Mouse (Mus musculus) liver, embryonic 15.5 days (tissue): ENCODE measurements around the gene Tmem29. TPM values are rescaled to one million over a fixed set of nuclear protein-coding genes. Genes with fewer than 3 reads are reported as not detected.

ENCODE experiments used
- ATAC-seq: fragments of 200-750 bp; cut with Nextera tagmentation; 2 replicates; pipeline ENCODE4 v1.8.0; 2017; ENCODE audit warnings: moderate number of reproducible peaks, mild to moderate bottlenecking, moderate library complexity; ENCODE audit not compliant: insufficient read depth
- H3K27ac ChIP-seq: fragments of 300-500 bp; sonication (generic); replicated peaks from 2 replicates; pipeline ENCODE4 v1.5.1; 2015; ENCODE audit warnings: mild to moderate bottlenecking, inconsistent platforms
- H3K27me3 ChIP-seq: fragments of 300-500 bp; sonication (generic); 2 replicates; pipeline ENCODE4 v1.6.1; 2015; ENCODE audit warnings: mild to moderate bottlenecking, inconsistent platforms
- H3K36me3 ChIP-seq: fragments of 300-500 bp; sonication (generic); replicated peaks from 2 replicates; pipeline ENCODE4 v1.6.1; 2015; ENCODE audit warnings: moderate library complexity, mild to moderate bottlenecking, inconsistent platforms
- H3K4me1 ChIP-seq: fragments of 300-500 bp; sonication (generic); replicated peaks from 2 replicates; pipeline ENCODE4 v1.6.1; 2015; ENCODE audit warnings: inconsistent platforms
- H3K4me2 ChIP-seq: fragments of 300-500 bp; sonication (generic); 2 replicates; pipeline ENCODE4 v1.6.1; 2015; ENCODE audit warnings: moderate library complexity, mild to moderate bottlenecking, inconsistent platforms
- H3K4me3 ChIP-seq: fragments of 300-500 bp; sonication (generic); replicated peaks from 2 replicates; pipeline ENCODE4 v1.5.1; 2015; ENCODE audit warnings: mild to moderate bottlenecking, inconsistent platforms
- H3K9ac ChIP-seq: fragments of 300-500 bp; sonication (generic); 2 replicates; pipeline ENCODE4 v1.6.1; 2015; ENCODE audit warnings: moderate library complexity, mild to moderate bottlenecking, inconsistent platforms
- H3K9me3 ChIP-seq: fragments of 300-500 bp; sonication (generic); replicated peaks from 2 replicates; pipeline ENCODE4 v1.6.1; 2016; ENCODE audit warnings: inconsistent platforms
- WGBS: fragments of 180-500 bp; shearing (Covaris S2); methylation state at CpG from one replicate; pipeline ENCODE4 v1.1.7; 2015; ENCODE audit warnings: mixed read lengths; ENCODE audit not compliant: insufficient replicate concordance; 5-methylcytosine and 5-hydroxymethylcytosine counted together
- polyA plus RNA-seq: library from polyadenylated mRNA; unstranded; fragments of >200 nt; fragmentation: Nextera tagmentation; extraction: Ambion mirVana; gene quantifications from 2 replicates; pipeline ENCODE4 v1.2.1, GENCODE M21; 2015

Gene Tmem29
- polyA plus RNA-seq, 1 experiment from 2014 or later, result 13.4 TPM

DNA sequence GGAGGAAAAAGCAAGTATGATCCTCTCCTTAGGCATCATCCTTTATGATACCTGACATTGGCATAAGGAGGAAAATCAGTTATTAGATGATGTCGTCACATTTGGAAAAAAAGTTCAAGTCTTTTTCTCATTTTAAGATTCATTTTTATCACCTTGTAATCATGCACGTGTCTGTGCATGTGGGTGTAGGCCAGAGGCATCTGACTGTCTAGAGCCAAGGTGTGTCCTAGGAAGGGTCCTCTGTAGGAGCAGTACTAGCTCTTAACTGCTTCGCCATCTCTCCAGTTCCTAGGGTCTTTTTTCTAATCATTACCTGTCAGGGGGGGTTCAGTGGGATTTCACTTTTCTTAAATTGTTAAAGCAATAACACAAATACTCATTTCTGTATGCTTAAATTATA is 818 bp downstream of the Tmem29 start:
- H3K9me3 ChIP-seq, result no peaks in the 10 kb centered on the region
- peak overlapping the region; percentile 66 for H3K4me3 ChIP-seq
- H3K4me1 ChIP-seq, result peaks cover 8% of the 10 kb centered on the region
- H3K9ac ChIP-seq, result no peak overlapping the region
- WGBS, result 48% methylated on average over 3 of the region's 3 CpGs
- peak overlapping the region; percentile 41 for H3K4me2 ChIP-seq
- H3K27ac ChIP-seq, result no peak overlapping the region
- H3K27me3 ChIP-seq, result no peaks in the 10 kb centered on the region
- no peaks in the 10 kb centered on the region for H3K36me3 ChIP-seq
- no peak for ATAC-seq

DNA sequence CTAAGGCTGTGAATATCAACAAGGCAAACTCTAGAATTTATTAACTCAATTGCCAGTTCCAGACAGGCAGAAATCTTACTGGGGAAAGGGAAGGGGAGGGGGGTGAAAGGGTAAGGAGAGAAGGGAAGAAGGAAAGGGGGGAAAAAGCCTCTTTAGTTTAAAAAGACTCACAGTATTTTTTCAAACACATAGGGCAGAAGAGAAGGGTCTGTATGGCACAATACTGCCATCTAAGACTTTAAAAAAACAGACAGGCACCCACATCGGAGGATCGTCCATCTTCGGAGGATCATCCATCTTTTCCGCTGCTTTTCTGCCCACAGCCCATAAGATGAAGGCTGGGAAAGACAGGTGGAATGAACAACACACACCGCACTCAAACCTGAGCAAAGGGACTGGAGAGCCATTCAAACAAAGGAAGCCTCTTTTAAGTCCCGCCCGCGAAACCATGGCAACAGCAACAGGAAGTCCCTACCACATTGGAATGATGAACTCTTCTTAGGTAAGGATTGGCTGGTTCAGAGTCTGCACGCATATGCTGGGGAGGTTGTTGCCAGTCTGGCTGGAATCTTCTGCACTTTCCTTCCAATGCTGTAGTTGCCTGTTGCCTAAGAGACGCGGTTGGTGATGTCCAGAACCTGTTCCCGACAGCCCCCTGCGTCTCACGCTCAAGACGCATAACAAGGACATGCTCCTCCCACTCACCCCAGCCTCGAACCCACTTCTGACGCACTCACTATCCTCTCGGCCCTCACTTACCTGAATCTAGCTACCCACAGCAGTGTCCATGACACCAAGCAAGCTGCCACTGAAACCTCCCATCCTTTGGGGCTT is 18.2 kb downstream of the Tmem29 start:
- 0 out of 2 replicates have a peak, but pooled peaks cover 2% of the 10 kb centered on the region for H3K4me1 ChIP-seq
- peak overlapping the region; percentile 41 for H3K4me3 ChIP-seq
- no peaks in the 10 kb centered on the region for H3K36me3 ChIP-seq
- no peak overlapping the region for H3K9ac ChIP-seq
- H3K27me3 ChIP-seq, result no peaks in the 10 kb centered on the region
- H3K9me3 ChIP-seq, result no peaks in the 10 kb centered on the region
- 22% methylated on average over 18 of the region's 18 CpGs for WGBS
- no peak for ATAC-seq
- peak overlapping the region; percentile 51 for H3K4me2 ChIP-seq
- H3K27ac ChIP-seq, result no peak overlapping the region

DNA sequence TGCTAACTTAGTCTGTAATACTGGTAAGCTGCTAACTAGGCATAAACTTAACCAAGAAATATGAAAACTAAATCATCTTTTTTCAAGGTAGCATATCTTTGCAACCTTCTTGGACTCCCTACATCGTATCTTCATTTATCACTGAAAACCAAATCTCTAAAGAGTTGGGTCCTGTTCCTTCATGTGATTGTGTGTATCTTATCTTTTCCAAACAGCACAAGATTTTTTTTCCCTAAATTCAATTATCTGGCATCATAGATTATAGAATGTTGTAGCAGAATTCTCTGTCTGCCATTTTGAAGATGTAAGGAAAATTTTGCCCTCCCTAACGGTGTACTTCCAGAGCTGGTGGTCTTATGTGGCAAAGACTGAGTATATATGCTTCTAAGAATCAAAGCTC is 22.6 kb downstream of the Tmem29 start:
- H3K9ac ChIP-seq, result no peak overlapping the region
- WGBS, result 52% methylated on average over 2 of the region's 2 CpGs
- no peaks in the 10 kb centered on the region for H3K27me3 ChIP-seq
- no peaks in the 10 kb centered on the region for H3K36me3 ChIP-seq
- peaks cover 10% of the 10 kb centered on the region for H3K4me1 ChIP-seq
- no peak for ATAC-seq
- no peak overlapping the region for H3K4me3 ChIP-seq
- no peak overlapping the region for H3K27ac ChIP-seq
- H3K9me3 ChIP-seq, result no peaks in the 10 kb centered on the region
- H3K4me2 ChIP-seq, result no peak overlapping the region

DNA sequence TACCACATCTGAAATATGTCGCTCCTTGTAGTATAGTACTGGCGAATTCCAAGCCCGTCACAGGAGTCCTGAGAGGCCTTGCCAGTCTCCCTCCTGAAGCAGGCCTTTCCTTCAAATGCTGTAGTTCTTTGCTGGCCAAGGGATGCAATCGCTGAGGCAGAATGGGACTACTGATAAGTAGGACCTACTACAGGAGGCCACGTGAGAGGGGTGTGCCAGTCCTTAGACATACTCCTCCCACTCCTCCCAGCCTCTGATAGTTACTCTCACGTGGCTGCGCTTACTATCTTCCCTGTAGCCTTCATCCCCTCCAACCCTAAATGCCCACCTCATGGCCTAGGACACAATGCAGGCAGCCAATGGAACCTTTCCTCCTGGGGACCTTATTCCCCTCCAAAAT is 23.6 kb downstream of the Tmem29 start:
- WGBS, result 43% methylated on average over 7 of the region's 7 CpGs
- peaks cover 10% of the 10 kb centered on the region for H3K4me1 ChIP-seq
- no peak overlapping the region for H3K9ac ChIP-seq
- H3K4me2 ChIP-seq, result no peak overlapping the region
- no peaks in the 10 kb centered on the region for H3K27me3 ChIP-seq
- ATAC-seq, result peak; percentile 74
- no peak overlapping the region for H3K4me3 ChIP-seq
- no peak overlapping the region for H3K27ac ChIP-seq
- H3K9me3 ChIP-seq, result no peaks in the 10 kb centered on the region
- no peaks in the 10 kb centered on the region for H3K36me3 ChIP-seq

DNA sequence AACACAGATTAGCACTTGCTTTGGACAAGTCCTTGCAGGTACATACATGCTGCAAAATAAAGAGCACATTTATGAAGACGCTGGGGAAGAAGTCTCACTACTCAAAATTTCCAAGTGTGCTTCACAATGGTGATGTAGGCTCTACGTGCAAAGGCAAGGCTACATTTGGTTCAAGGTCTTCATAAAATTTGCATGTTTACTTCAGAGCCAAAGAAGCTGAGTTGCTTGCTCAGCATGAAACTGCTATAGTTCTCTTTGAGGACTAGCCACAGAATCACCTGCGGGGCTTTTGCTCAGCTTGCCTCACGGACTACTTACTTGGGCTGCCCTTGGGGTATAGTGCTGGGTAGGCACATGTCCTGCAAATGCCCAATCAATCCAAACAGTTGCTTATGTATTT is 45.4 kb downstream of the Tmem29 start:
- no peak for ATAC-seq
- no peak overlapping the region for H3K4me2 ChIP-seq
- H3K4me3 ChIP-seq, result no peak overlapping the region
- WGBS, result 75% methylated on average over 4 of the region's 4 CpGs
- H3K27me3 ChIP-seq, result no peaks in the 10 kb centered on the region
- H3K27ac ChIP-seq, result no peak overlapping the region
- no peaks in the 10 kb centered on the region for H3K36me3 ChIP-seq
- H3K9ac ChIP-seq, result no peak overlapping the region
- no peaks in the 10 kb centered on the region for H3K4me1 ChIP-seq
- H3K9me3 ChIP-seq, result no peaks in the 10 kb centered on the region

Other genes starting within 250 kb of the Tmem29 start
- 1,389 and 1,560 TPM in 2 replicates for gene Alas2, start 88.2 kb upstream of the Tmem29 start, polyA plus RNA-seq
- gene Pfkfb1, start 129.1 kb upstream of the Tmem29 start, polyA plus RNA-seq, result 8.1 and 10.1 TPM in 2 replicates
- gene Apex2, start 130.7 kb upstream of the Tmem29 start, polyA plus RNA-seq, result 11.1 and 12.4 TPM in 2 replicates
- gene Tro, start 198.4 kb upstream of the Tmem29 start, polyA plus RNA-seq, result 0.60 and 0.78 TPM in 2 replicates